Mouse (Mus musculus) heart, embryonic 14.5 days (tissue): ENCODE measurements around the gene Add2. TPM values are rescaled to one million over a fixed set of nuclear protein-coding genes. Genes with fewer than 3 reads are reported as not detected.

Source experiments
- ATAC-seq: fragments of 200-750 bp; cut with Nextera tagmentation; 2 replicates; pipeline ENCODE4 v1.8.0; 2017; ENCODE audit warnings: low read depth, moderate TSS enrichment; ENCODE audit not compliant: insufficient number of reproducible peaks, insufficient read depth, low FRiP score
- H3K27ac ChIP-seq, 2 experiments: fragments of 200-500 bp in 1 of 2; fragments of 300-500 bp in 1 of 2; sonication (generic) in 1 of 2; replicated peaks in 1 of 2; 2 replicates each; pipeline ENCODE4 v1.5.1; 2012 to 2014; ENCODE audit warnings: low read depth in 2 of 2, low read length in 2 of 2, control low read depth in 1 of 2, mild to moderate bottlenecking in 1 of 2, mixed read lengths in 1 of 2; ENCODE audit not compliant: control insufficient read depth in 1 of 2, insufficient read depth in 1 of 2
- H3K27me3 ChIP-seq: fragments of 300-500 bp; sonication (generic); 2 replicates; pipeline ENCODE4 v1.6.1; 2014; ENCODE audit warnings: mild to moderate bottlenecking, low read length, control low read depth; ENCODE audit not compliant: control insufficient read depth, insufficient read depth
- H3K36me3 ChIP-seq: fragments of 300-500 bp; sonication (generic); 2 replicates; pipeline ENCODE4 v1.6.1; 2014; ENCODE audit warnings: mild to moderate bottlenecking, control low read depth, low read length, mixed read lengths; ENCODE audit not compliant: control insufficient read depth, insufficient read depth
- H3K4me1 ChIP-seq, 2 experiments: fragments of 200-500 bp in 1 of 2; fragments of 300-500 bp in 1 of 2; sonication (generic) in 1 of 2; 2 replicates each; pipeline ENCODE4 v1.6.1; 2012 to 2014; ENCODE audit warnings: low read length in 2 of 2, control low read depth in 1 of 2, mixed read lengths in 1 of 2; ENCODE audit not compliant: control insufficient read depth in 2 of 2, insufficient read depth in 2 of 2
- H3K4me2 ChIP-seq: fragments of 300-500 bp; sonication (generic); 2 replicates; pipeline ENCODE4 v1.6.1; 2014; ENCODE audit warnings: mild to moderate bottlenecking, low read length
- H3K4me3 ChIP-seq, 2 experiments: fragments of 200-500 bp in 1 of 2; fragments of 300-500 bp in 1 of 2; sonication (generic) in 1 of 2; 2 replicates each; pipeline ENCODE4 v1.5.1; 2012 to 2014; ENCODE audit warnings: low read length in 2 of 2, mild to moderate bottlenecking in 2 of 2, control low read depth in 1 of 2, low read depth in 1 of 2, moderate library complexity in 1 of 2; ENCODE audit not compliant: control insufficient read depth in 1 of 2, insufficient read depth in 1 of 2
- H3K9ac ChIP-seq: fragments of 300-500 bp; sonication (generic); 2 replicates; pipeline ENCODE4 v1.6.1; 2014; ENCODE audit warnings: mild to moderate bottlenecking, low read length
- H3K9me3 ChIP-seq: fragments of 300-500 bp; sonication (generic); 2 replicates; pipeline ENCODE4 v1.6.1; 2016; ENCODE audit warnings: low read length, control low read depth; ENCODE audit not compliant: control insufficient read depth
- WGBS: fragments of 180-500 bp; shearing (Covaris S2); extraction: QIAGEN DNeasy Blood & Tissue Kit; methylation state at CpG from one replicate; pipeline ENCODE4 v1.1.7; 2014; 5-methylcytosine and 5-hydroxymethylcytosine counted together
- polyA plus RNA-seq: library from polyadenylated mRNA; unstranded; fragments of >200 nt; fragmentation: Nextera tagmentation; extraction: Ambion mirVana; gene quantifications from 2 replicates; pipeline ENCODE4 v1.2.1, GENCODE M21; 2014

Add2 gene
- polyA plus RNA-seq, 1 experiment from 2014 or later = 2.3 TPM

- no peak for ATAC-seq
- 70% methylated on average over 4 of the region's 4 CpGs for whole genome bisulfite sequencing
- Histone ChIP-seq H3K36me3 (no peaks in the 10 kb centered on the region), H3K4me3 (no peak overlapping the region), H3K9me3 (no peaks in the 10 kb centered on the region), H3K9ac (no peak overlapping the region), H3K4me2 (no peak overlapping the region), H3K4me1 (no peaks in the 10 kb centered on the region), H3K27ac (no peak overlapping the region), H3K27me3 (no peaks in the 10 kb centered on the region)
These were observed 140.7 kb downstream of the Add2 start for GRCm38 (mm10) chr6:86169166-86169565.

Other genes with a start within 250 kb of the Add2 start
- gene Nat8f6, start 207.7 kb upstream of the Add2 start, polyA plus RNA-seq = not detected in 2 replicates
- not detected in 2 replicates for gene Nat8f5, start 207.7 kb upstream of the Add2 start, polyA plus RNA-seq
- not detected in 2 replicates for gene Nat8, start 196.6 kb upstream of the Add2 start, polyA plus RNA-seq
- gene Nat8f2, start 159.5 kb upstream of the Add2 start, polyA plus RNA-seq = not detected in 2 replicates
- 2.6 TPM in 2 replicates for gene Nat8f4, start 123.8 kb upstream of the Add2 start, polyA plus RNA-seq
- 23.9 TPM in 2 replicates for gene Tprkb, start 116.8 kb upstream of the Add2 start, polyA plus RNA-seq
- gene Nat8f1, start 113.0 kb upstream of the Add2 start, polyA plus RNA-seq = 4.3 and 5.4 TPM in 2 replicates
- 49.8 TPM in 2 replicates for gene Dusp11, start 67.0 kb upstream of the Add2 start, polyA plus RNA-seq
- not detected in 2 replicates for gene Figla, start 12.5 kb upstream of the Add2 start, polyA plus RNA-seq
- 4.2 and 4.5 TPM in 2 replicates for gene Tgfa, start 166.5 kb downstream of the Add2 start, polyA plus RNA-seq